Mouse (Mus musculus) stomach, postnatal 0 days (tissue): ENCODE measurements around the gene Dnajc28. TPM values are rescaled to one million over a fixed set of nuclear protein-coding genes. Genes with fewer than 3 reads are reported as not detected.

Source experiments
- ATAC-seq: fragments of 200-750 bp; cut with Nextera tagmentation; 2 replicates; pipeline ENCODE4 v1.8.0; 2017; ENCODE audit not compliant: low FRiP score, low TSS enrichment
- DNase-seq: peaks from one replicate; pipeline ENCODE4 v3.0.0-alpha.2; 2016; ENCODE audit warnings: low spot score
- H3K27ac ChIP-seq: fragments of 300-500 bp; sonication (generic); replicated peaks from 2 replicates; pipeline ENCODE4 v1.5.1; 2014; ENCODE audit warnings: mild to moderate bottlenecking, control low read depth
- H3K27me3 ChIP-seq: fragments of 300-500 bp; sonication (generic); 2 replicates; pipeline ENCODE4 v1.6.1; 2014; ENCODE audit warnings: low read length; ENCODE audit not compliant: control insufficient read depth, insufficient read depth
- H3K36me3 ChIP-seq: fragments of 300-500 bp; sonication (generic); 2 replicates; pipeline ENCODE4 v1.6.1; 2014; ENCODE audit warnings: low read length, mixed read lengths; ENCODE audit not compliant: control insufficient read depth, insufficient read depth
- H3K4me1 ChIP-seq: fragments of 300-500 bp; sonication (generic); replicated peaks from 2 replicates; pipeline ENCODE4 v1.6.1; 2014; ENCODE audit warnings: antibody characterized with exemption; ENCODE audit not compliant: control insufficient read depth, insufficient read depth
- H3K4me2 ChIP-seq: fragments of 300-500 bp; sonication (generic); replicated peaks from 2 replicates; pipeline ENCODE4 v1.6.1; 2014; ENCODE audit warnings: low read depth, mild to moderate bottlenecking, control low read depth, moderate library complexity
- H3K4me3 ChIP-seq: fragments of 300-500 bp; sonication (generic); 2 replicates; pipeline ENCODE4 v1.5.1; 2014; ENCODE audit warnings: low read depth, low read length, control low read depth
- H3K9ac ChIP-seq: fragments of 300-500 bp; sonication (generic); 2 replicates; pipeline ENCODE4 v1.6.1; 2014; ENCODE audit warnings: mild to moderate bottlenecking, low read length, control low read depth, mixed read lengths
- H3K9me3 ChIP-seq: fragments of 300-500 bp; sonication (generic); 2 replicates; pipeline ENCODE4 v1.6.1; 2016; ENCODE audit warnings: low read length; ENCODE audit not compliant: control insufficient read depth
- CTCF ChIP-seq: IDR thresholded peaks from 2 replicates; pipeline ENCODE4 v1.5.1; 2016; ENCODE audit warnings: antibody characterized with exemption, low read depth, mild to moderate bottlenecking, moderate library complexity
- EP300 ChIP-seq: optimal IDR thresholded peaks from 2 replicates; pipeline ENCODE3; 2016; ENCODE audit warnings: antibody characterized with exemption
- WGBS: fragments of 180-500 bp; shearing (Covaris S2); extraction: QIAGEN DNeasy Blood & Tissue Kit; methylation state at CpG from one replicate; pipeline ENCODE4 v1.1.7; 2014; 5-methylcytosine and 5-hydroxymethylcytosine counted together
- polyA plus RNA-seq: library from polyadenylated mRNA; unstranded; fragments of >200 nt; fragmentation: Nextera tagmentation; extraction: Ambion mirVana; gene quantifications from 2 replicates; pipeline ENCODE4 v1.2.1, GENCODE M21; 2015

Gene Dnajc28
- polyA plus RNA-seq, 1 experiment from 2014 or later, result 1.4 TPM

DNA sequence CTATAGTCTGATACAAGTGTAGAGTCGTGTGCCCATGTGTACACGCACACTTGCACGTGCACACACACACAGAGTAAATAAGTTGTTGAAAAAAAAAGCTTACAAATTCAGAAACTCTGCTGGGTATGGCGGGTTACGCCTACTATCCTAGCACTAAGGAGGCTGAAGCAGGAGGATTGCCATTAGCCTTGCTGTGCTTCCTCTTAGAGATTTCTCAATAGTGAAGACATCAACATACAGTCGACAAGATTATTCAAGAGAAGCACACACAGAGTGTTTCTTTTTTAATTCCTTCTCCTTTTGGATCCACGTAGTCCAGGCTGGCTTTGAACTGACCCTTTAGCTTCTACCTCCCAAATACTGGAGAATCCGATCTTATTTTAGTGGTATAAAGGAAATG, 21.3 kb upstream of the Dnajc28 start:
- no peaks in the 10 kb centered on the region for H3K27me3 ChIP-seq
- WGBS, result 93% methylated on average over 8 of the region's 8 CpGs
- H3K36me3 ChIP-seq, result peaks cover 20% of the 10 kb centered on the region; the same call in 1 of the 2 replicates

DNA sequence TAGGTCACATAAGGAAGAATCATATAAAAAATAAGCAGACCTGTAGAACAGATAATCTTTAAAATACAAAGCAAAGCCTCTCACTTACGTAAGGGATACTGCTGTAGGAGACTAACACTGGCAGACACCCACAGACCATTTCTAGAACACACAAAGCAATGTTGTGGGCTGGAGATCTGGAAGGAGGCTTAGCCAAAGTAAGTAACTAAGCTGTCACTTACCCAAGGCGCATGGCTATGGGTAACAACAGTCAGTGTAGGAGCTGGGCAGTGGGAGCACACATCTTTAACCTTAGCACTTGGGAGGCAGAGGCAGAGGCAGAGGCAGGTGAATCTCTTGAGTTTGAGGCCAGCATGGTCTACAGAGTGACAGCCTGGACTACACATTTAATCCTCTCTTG, 20.8 kb upstream of the Dnajc28 start:
- DNase-seq (no peak), ATAC-seq (no peak)
- H3K27me3 ChIP-seq, result no peaks in the 10 kb centered on the region
- no peaks in the 10 kb centered on the region for H3K4me1 ChIP-seq
- H3K36me3 ChIP-seq, result peaks cover 22% of the 10 kb centered on the region; the same call in 1 of the 2 replicates
- WGBS, result 96% methylated on average over 2 of the region's 2 CpGs
- no peak overlapping the region for H3K27ac ChIP-seq
- no peak for TF ChIP-seq EP300
- no peak for TF ChIP-seq CTCF
- H3K9ac ChIP-seq, result no peak overlapping the region
- no peak overlapping the region for H3K4me2 ChIP-seq
- no peaks in the 10 kb centered on the region for H3K9me3 ChIP-seq
- no peak overlapping the region for H3K4me3 ChIP-seq

More for the DNA sequence above, 21.3 kb upstream of the Dnajc28 start:
- TF ChIP-seq EP300 (no peak), CTCF (no peak)
- no peak overlapping the region for H3K4me2 ChIP-seq
- H3K9me3 ChIP-seq, result no peaks in the 10 kb centered on the region
- H3K4me1 ChIP-seq, result no peaks in the 10 kb centered on the region
- no peak overlapping the region for H3K27ac ChIP-seq
- ATAC-seq, result no peak
- no peak overlapping the region for H3K9ac ChIP-seq
- no peak overlapping the region for H3K4me3 ChIP-seq
- no peak for DNase-seq

DNA sequence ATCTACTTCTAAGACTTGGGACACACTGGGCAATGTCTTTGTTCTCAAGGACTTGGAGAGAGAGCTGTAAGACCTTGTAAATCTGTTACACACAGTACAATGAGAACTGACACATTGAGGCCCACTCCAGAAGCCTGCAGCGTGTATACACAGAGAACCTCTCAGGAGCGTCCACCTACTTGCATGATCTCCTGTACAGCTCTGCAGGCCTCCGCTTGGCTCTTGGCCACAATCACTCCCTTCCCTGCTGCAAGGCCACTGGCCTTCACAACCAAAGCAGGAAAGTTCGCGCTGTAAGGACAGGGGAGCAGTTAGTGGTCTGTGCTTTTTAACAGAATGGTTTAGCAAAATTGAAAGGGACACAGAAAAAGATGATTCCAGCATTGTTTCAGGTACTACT, 20.3 kb upstream of the Dnajc28 start:
- H3K9ac ChIP-seq, result no peak overlapping the region
- 92% methylated on average over 5 of the region's 5 CpGs for WGBS
- H3K27ac ChIP-seq, result no peak overlapping the region
- no peaks in the 10 kb centered on the region for H3K27me3 ChIP-seq
- no peaks in the 10 kb centered on the region for H3K9me3 ChIP-seq
- H3K4me1 ChIP-seq, result no peaks in the 10 kb centered on the region
- H3K36me3 ChIP-seq, result peaks cover 22% of the 10 kb centered on the region; the same call in 1 of the 2 replicates
- no peak for ATAC-seq
- TF ChIP-seq CTCF (no peak), EP300 (no peak)
- no peak for DNase-seq
- H3K4me2 ChIP-seq, result no peak overlapping the region
- no peak overlapping the region for H3K4me3 ChIP-seq

DNA sequence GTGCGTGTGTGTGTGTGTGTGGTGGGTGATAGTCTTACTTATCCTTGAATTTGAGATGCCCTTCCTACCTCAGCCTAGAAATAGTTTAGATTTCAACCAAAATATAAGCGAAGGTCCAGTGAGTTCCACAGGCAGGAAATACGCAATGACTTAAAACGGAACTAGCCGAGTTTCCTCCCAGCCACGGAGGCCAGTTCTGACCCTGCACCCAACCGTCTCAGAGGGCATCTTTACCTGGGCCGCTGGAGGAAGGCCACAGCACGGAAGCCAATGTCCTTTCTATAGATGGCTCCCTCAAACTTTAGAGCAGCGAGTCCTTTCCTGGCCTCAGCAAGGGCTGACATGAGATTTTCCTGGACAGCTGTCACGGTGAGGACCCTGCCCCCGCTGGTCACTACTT, 14.8 kb upstream of the Dnajc28 start:
- Histone ChIP-seq H3K9ac (no peak overlapping the region), H3K4me1 (no peaks in the 10 kb centered on the region), H3K4me3 (no peak overlapping the region), H3K4me2 (no peak overlapping the region), H3K36me3 (peaks cover 35% of the 10 kb centered on the region), H3K27ac (no peak overlapping the region), H3K27me3 (no peaks in the 10 kb centered on the region), H3K9me3 (no peaks in the 10 kb centered on the region)
- DNase-seq, result no peak
- no peak for TF ChIP-seq CTCF
- TF ChIP-seq EP300, result no peak
- WGBS, result 86% methylated on average over 12 of the region's 12 CpGs
- ATAC-seq, result no peak

DNA sequence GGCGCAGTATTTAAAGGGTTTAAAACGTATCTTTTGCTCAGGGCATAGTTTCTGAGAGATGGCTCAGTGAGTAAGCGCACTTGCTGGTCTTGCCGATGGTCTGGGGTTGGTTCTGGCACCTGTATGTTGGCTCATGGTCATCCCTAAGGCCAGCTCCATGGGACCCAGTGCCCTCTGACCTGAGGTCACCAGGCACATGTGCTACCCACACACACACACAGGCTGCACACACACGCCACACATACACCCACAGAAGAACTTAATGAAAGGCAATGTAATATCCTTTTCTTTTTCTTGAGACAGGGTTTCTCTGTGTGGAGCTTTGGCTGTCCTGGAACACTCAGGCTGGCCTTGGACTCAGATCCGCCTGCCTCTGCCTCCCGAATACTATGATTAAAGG, 14.1 kb upstream of the Dnajc28 start:
- ATAC-seq (no peak), DNase-seq (no peak)
- no peak overlapping the region for H3K9ac ChIP-seq
- TF ChIP-seq EP300 (no peak), CTCF (no peak)
- no peak overlapping the region for H3K4me3 ChIP-seq
- no peak overlapping the region for H3K4me2 ChIP-seq
- H3K36me3 ChIP-seq, result peaks cover 37% of the 10 kb centered on the region
- no peaks in the 10 kb centered on the region for H3K9me3 ChIP-seq
- H3K4me1 ChIP-seq, result no peaks in the 10 kb centered on the region
- WGBS, result 92% methylated on average over 7 of the region's 7 CpGs
- H3K27me3 ChIP-seq, result no peaks in the 10 kb centered on the region
- no peak overlapping the region for H3K27ac ChIP-seq

DNA sequence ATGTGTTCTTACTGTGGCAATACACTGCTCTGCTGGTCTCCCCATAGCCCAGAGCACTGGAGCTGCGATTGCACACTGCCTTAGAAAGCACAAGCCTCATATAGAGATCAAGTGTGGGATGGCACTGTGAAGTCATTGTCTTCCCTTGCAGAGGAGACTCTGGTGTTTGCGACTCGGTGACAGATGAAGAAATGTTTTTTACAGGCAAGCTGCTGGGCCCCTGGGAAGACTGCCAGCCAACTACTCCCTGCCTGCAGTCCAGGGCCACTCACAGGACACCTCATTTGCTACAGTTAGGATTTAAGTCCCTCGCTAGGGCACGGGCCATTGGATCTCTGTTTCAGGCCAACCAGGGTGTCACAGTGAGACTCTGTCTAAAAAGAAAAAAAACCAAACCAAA, 13.6 kb upstream of the Dnajc28 start:
- DNase-seq, result no peak
- no peaks in the 10 kb centered on the region for H3K4me1 ChIP-seq
- 83% methylated on average over 5 of the region's 5 CpGs for WGBS
- peaks cover 35% of the 10 kb centered on the region for H3K36me3 ChIP-seq
- no peak for ATAC-seq
- H3K27ac ChIP-seq, result no peak overlapping the region
- H3K4me2 ChIP-seq, result no peak overlapping the region
- H3K27me3 ChIP-seq, result no peaks in the 10 kb centered on the region
- no peak for TF ChIP-seq EP300
- no peak for TF ChIP-seq CTCF
- no peaks in the 10 kb centered on the region for H3K9me3 ChIP-seq
- no peak overlapping the region for H3K4me3 ChIP-seq
- H3K9ac ChIP-seq, result no peak overlapping the region
